Mouse (Mus musculus) midbrain, postnatal 0 days (tissue): Measurements from ENCODE around the gene Cdkl5. TPM values are rescaled to one million over a fixed set of nuclear protein-coding genes. Genes with fewer than 3 reads are reported as not detected.

Experiments
- ATAC-seq: fragments of 200-750 bp; cut with Nextera tagmentation; 2 replicates; pipeline ENCODE4 v1.8.0; 2017; ENCODE audit warnings: moderate number of reproducible peaks, mild to moderate bottlenecking, moderate TSS enrichment, moderate library complexity; ENCODE audit not compliant: low FRiP score
- DNase-seq: peaks from one replicate; pipeline ENCODE4 v3.0.0-alpha.2; 2015; ENCODE audit warnings: low spot score
- H3K27ac ChIP-seq: fragments of 300-500 bp; sonication (generic); 2 replicates; pipeline ENCODE4 v1.5.1; 2014; ENCODE audit warnings: low read depth, mild to moderate bottlenecking, low read length, mixed read lengths
- H3K27me3 ChIP-seq: fragments of 300-500 bp; sonication (generic); 2 replicates; pipeline ENCODE4 v1.6.1; 2014; ENCODE audit warnings: low read length, control low read depth, mixed read lengths; ENCODE audit not compliant: insufficient read depth
- H3K36me3 ChIP-seq: fragments of 300-500 bp; sonication (generic); 2 replicates; pipeline ENCODE4 v1.6.1; 2014; ENCODE audit warnings: low read length, control low read depth, mixed read lengths; ENCODE audit not compliant: insufficient read depth
- H3K4me1 ChIP-seq: fragments of 300-500 bp; sonication (generic); 2 replicates; pipeline ENCODE4 v1.6.1; 2014; ENCODE audit warnings: mild to moderate bottlenecking, control low read depth, antibody characterized with exemption, low read length, mixed read lengths; ENCODE audit not compliant: insufficient read depth
- H3K4me2 ChIP-seq: fragments of 300-500 bp; sonication (generic); 2 replicates; pipeline ENCODE4 v1.6.1; 2014; ENCODE audit warnings: low read depth, mild to moderate bottlenecking, low read length, mixed read lengths; ENCODE audit not compliant: poor library complexity, severe bottlenecking
- H3K4me3 ChIP-seq: fragments of 300-500 bp; sonication (generic); 2 replicates; pipeline ENCODE4 v1.5.1; 2014; ENCODE audit warnings: low read depth, mild to moderate bottlenecking, low read length, moderate library complexity
- H3K9ac ChIP-seq: fragments of 300-500 bp; sonication (generic); replicated peaks from 2 replicates; pipeline ENCODE4 v1.6.1; 2014; ENCODE audit warnings: mild to moderate bottlenecking, low read length, moderate library complexity, mixed read lengths; ENCODE audit not compliant: poor library complexity, severe bottlenecking
- H3K9me3 ChIP-seq: fragments of 300-500 bp; sonication (generic); 2 replicates; pipeline ENCODE4 v1.6.1; 2016; ENCODE audit warnings: low read length, control low read depth
- CTCF ChIP-seq: IDR thresholded peaks from 2 replicates; pipeline ENCODE4 v1.5.1; 2016; ENCODE audit warnings: antibody characterized with exemption, mild to moderate bottlenecking
- WGBS: fragments of 180-500 bp; shearing (Covaris S2); extraction: QIAGEN DNeasy Blood & Tissue Kit; methylation state at CpG from one replicate; pipeline ENCODE4 v1.1.7; 2014; 5-methylcytosine and 5-hydroxymethylcytosine counted together
- polyA plus RNA-seq: library from polyadenylated mRNA; unstranded; fragments of >200 nt; fragmentation: Nextera tagmentation; extraction: Ambion mirVana; gene quantifications from 2 replicates; pipeline ENCODE4 v1.2.1, GENCODE M21; 2015
- total RNA-seq: library from RNA; depleted of rRNA; stranded (reverse); fragments of >200 nt; gene quantifications from 2 replicates; pipeline ENCODE4 v1.2.3, GENCODE M21; 2014

The Cdkl5 gene
- total and polyA plus RNA-seq, 2 experiments from 2014 or later: 3.7 to 15.4 TPM

GRCm38 (mm10) chrX:160990276-160990675 lies 4.2 kb downstream of the Cdkl5 start:
- Histone ChIP-seq H3K9me3 (no peaks in the 10 kb centered on the region), H3K9ac (no peak overlapping the region), H3K27ac (no peak overlapping the region), H3K4me2 (no peak overlapping the region), H3K36me3 (no peaks in the 10 kb centered on the region), H3K4me1 (no peaks in the 10 kb centered on the region), H3K4me3 (no peak overlapping the region), H3K27me3 (peaks cover 3% of the 10 kb centered on the region; the same call in 1 of the 2 replicates)
- no peak for ATAC-seq
- 84% methylated on average over 4 of the region's 4 CpGs for WGBS
- no peak for DNase-seq
- no peak for TF ChIP-seq CTCF

GRCm38 (mm10) chrX:160977919-160978318 lies 16.6 kb downstream of the Cdkl5 start:
- TF ChIP-seq CTCF: no peak
- Histone ChIP-seq H3K4me2 (no peak overlapping the region), H3K27me3 (no peaks in the 10 kb centered on the region), H3K27ac (no peak overlapping the region), H3K4me1 (no peaks in the 10 kb centered on the region), H3K9me3 (no peaks in the 10 kb centered on the region), H3K9ac (no peak overlapping the region), H3K36me3 (no peaks in the 10 kb centered on the region), H3K4me3 (no peak overlapping the region)
- ATAC-seq (no peak), DNase-seq (no peak)
- 68% methylated on average over 1 of the region's 1 CpGs for WGBS

- H3K27ac ChIP-seq: no peak overlapping the region
- ATAC-seq: no peak
- H3K27me3 ChIP-seq: no peaks in the 10 kb centered on the region
- no peak overlapping the region for H3K4me3 ChIP-seq
- no peak overlapping the region for H3K9ac ChIP-seq
- H3K4me2 ChIP-seq: no peak overlapping the region
- H3K36me3 ChIP-seq: no peaks in the 10 kb centered on the region
- no peak for TF ChIP-seq CTCF
- WGBS: 89% methylated on average over 6 of the region's 6 CpGs
- DNase-seq: no peak
- H3K9me3 ChIP-seq: no peaks in the 10 kb centered on the region
- H3K4me1 ChIP-seq: no peaks in the 10 kb centered on the region
Observed at GRCm38 (mm10) chrX:160971991-160972545, 22.4 kb downstream of the Cdkl5 start.

- TF ChIP-seq CTCF: no peak
- Histone ChIP-seq H3K9me3 (no peaks in the 10 kb centered on the region), H3K27ac (no peak overlapping the region), H3K36me3 (no peaks in the 10 kb centered on the region), H3K4me2 (no peak overlapping the region), H3K4me1 (no peaks in the 10 kb centered on the region), H3K9ac (no peak overlapping the region), H3K27me3 (no peaks in the 10 kb centered on the region), H3K4me3 (no peak overlapping the region)
- no peak for ATAC-seq
- DNase-seq: no peak
- 63% methylated on average over 5 of the region's 5 CpGs for WGBS
Observed at GRCm38 (mm10) chrX:160958593-160959131, 35.8 kb downstream of the Cdkl5 start.

- H3K4me3 ChIP-seq: no peak overlapping the region
- H3K9ac ChIP-seq: no peak overlapping the region
- H3K4me1 ChIP-seq: no peaks in the 10 kb centered on the region
- ATAC-seq: no peak
- no peak for TF ChIP-seq CTCF
- 89% methylated on average over 2 of the region's 2 CpGs for WGBS
- H3K36me3 ChIP-seq: no peaks in the 10 kb centered on the region
- 0 out of 2 replicates have a peak, but pooled peaks cover 6% of the 10 kb centered on the region for H3K27me3 ChIP-seq
- no peak overlapping the region for H3K4me2 ChIP-seq
- no peak overlapping the region for H3K27ac ChIP-seq
- no peaks in the 10 kb centered on the region for H3K9me3 ChIP-seq
- DNase-seq: no peak
Observed at GRCm38 (mm10) chrX:160949583-160949982, 44.9 kb downstream of the Cdkl5 start.

- no peak overlapping the region for H3K4me3 ChIP-seq
- 84% methylated on average over 4 of the region's 4 CpGs for WGBS
- H3K4me2 ChIP-seq: no peak overlapping the region
- H3K36me3 ChIP-seq: no peaks in the 10 kb centered on the region
- H3K27ac ChIP-seq: no peak overlapping the region
- no peak for DNase-seq
- no peak overlapping the region for H3K9ac ChIP-seq
- no peaks in the 10 kb centered on the region; the same call in 1 of the 2 replicates for H3K27me3 ChIP-seq
- H3K4me1 ChIP-seq: no peaks in the 10 kb centered on the region
- H3K9me3 ChIP-seq: no peaks in the 10 kb centered on the region
- TF ChIP-seq CTCF: no peak
- no peak for ATAC-seq
Observed at GRCm38 (mm10) chrX:160944722-160945121, 49.8 kb downstream of the Cdkl5 start.
